Mouse (Mus musculus) thymus, adult 2 months (tissue): Measurements from ENCODE around the gene Lyrm4.

ENCODE experiments used
- CTCF ChIP-seq: fragments of 200-500 bp; IDR thresholded peaks from 2 replicates; pipeline ENCODE4 v1.5.1; 2012; ENCODE audit warnings: mild to moderate bottlenecking, control low read depth, low read length, moderate library complexity, borderline replicate concordance; ENCODE audit not compliant: control insufficient read depth, poor library complexity, insufficient read depth; ENCODE audit errors: extremely low read depth
- POLR2A ChIP-seq: fragments of 200-500 bp; IDR thresholded peaks from 2 replicates; pipeline ENCODE4 v1.6.1; 2012; ENCODE audit warnings: mild to moderate bottlenecking, low read length, control low read depth, moderate library complexity; ENCODE audit not compliant: control insufficient read depth, poor library complexity, insufficient read depth; ENCODE audit errors: extremely low read depth

DNA sequence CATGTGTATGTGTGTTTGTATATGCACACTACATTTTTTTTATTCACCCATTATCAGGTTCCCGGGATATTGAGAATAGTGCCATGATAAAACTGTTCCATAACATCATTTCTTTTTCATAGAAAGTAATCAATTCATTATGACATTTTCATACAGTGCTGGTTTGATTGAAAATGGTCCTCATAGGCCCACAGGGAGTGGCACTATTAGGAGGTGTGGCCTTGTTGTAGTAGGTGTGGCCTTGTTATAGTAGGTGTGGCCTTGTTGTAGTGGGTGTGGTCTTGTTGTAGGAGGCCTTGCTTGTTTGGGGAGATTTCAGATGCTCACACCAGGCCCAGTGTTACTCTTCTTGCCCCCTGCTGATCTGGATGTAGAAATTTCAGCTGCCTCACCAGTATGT, 158.8 kb downstream of the Lyrm4 start, which contains the start of gene Ppp1r3g:
- TF ChIP-seq CTCF (no peak), POLR2A (no peak)
